Mouse (Mus musculus) kidney, embryonic 14.5 days (tissue): Measurements from ENCODE around the gene Olfr1080. TPM values are rescaled to one million over a fixed set of nuclear protein-coding genes. Genes with fewer than 3 reads are reported as not detected.
"Not testable (repeated sequence)": the region's sequence is repeated elsewhere in the genome, so short reads cannot be mapped to it uniquely, and the experiment has no call there.

Experiments used
- ATAC-seq: fragments of 200-750 bp; cut with Nextera tagmentation; 2 replicates; pipeline ENCODE4 v1.8.0; 2017; ENCODE audit warnings: moderate number of reproducible peaks, mild to moderate bottlenecking, moderate TSS enrichment, moderate library complexity; ENCODE audit not compliant: low FRiP score, low TSS enrichment
- H3K27ac ChIP-seq: fragments of 300-500 bp; sonication (generic); 2 replicates; pipeline ENCODE4 v1.5.1; 2014; ENCODE audit warnings: low read depth, mild to moderate bottlenecking, low read length, moderate library complexity, mixed read lengths
- H3K27me3 ChIP-seq: fragments of 300-500 bp; sonication (generic); 2 replicates; pipeline ENCODE4 v1.6.1; 2014; ENCODE audit warnings: mild to moderate bottlenecking, low read length; ENCODE audit not compliant: control insufficient read depth, insufficient read depth
- H3K36me3 ChIP-seq: fragments of 300-500 bp; sonication (generic); 2 replicates; pipeline ENCODE4 v1.6.1; 2014; ENCODE audit warnings: low read length, mixed read lengths; ENCODE audit not compliant: control insufficient read depth, insufficient read depth
- H3K4me1 ChIP-seq: fragments of 300-500 bp; sonication (generic); 2 replicates; pipeline ENCODE4 v1.6.1; 2014; ENCODE audit warnings: low read length, mixed read lengths; ENCODE audit not compliant: control insufficient read depth, insufficient read depth
- H3K4me2 ChIP-seq: fragments of 300-500 bp; sonication (generic); replicated peaks from 2 replicates; pipeline ENCODE4 v1.6.1; 2014; ENCODE audit warnings: low read depth, mild to moderate bottlenecking, low read length
- H3K4me3 ChIP-seq: fragments of 300-500 bp; sonication (generic); 2 replicates; pipeline ENCODE4 v1.5.1; 2014; ENCODE audit warnings: mild to moderate bottlenecking, low read length
- H3K9ac ChIP-seq: fragments of 300-500 bp; sonication (generic); 2 replicates; pipeline ENCODE4 v1.6.1; 2014; ENCODE audit warnings: low read depth, mild to moderate bottlenecking, low read length, moderate library complexity
- H3K9me3 ChIP-seq: fragments of 300-500 bp; sonication (generic); 2 replicates; pipeline ENCODE4 v1.6.1; 2016; ENCODE audit warnings: low read length; ENCODE audit not compliant: control insufficient read depth
- WGBS: fragments of 180-500 bp; shearing (Covaris S2); extraction: QIAGEN DNeasy Blood & Tissue Kit; methylation state at CpG from one replicate; pipeline ENCODE4 v1.1.7; 2014; 5-methylcytosine and 5-hydroxymethylcytosine counted together
- polyA plus RNA-seq: library from polyadenylated mRNA; unstranded; fragments of >200 nt; fragmentation: Nextera tagmentation; extraction: Ambion mirVana; gene quantifications from 2 replicates; pipeline ENCODE4 v1.2.1, GENCODE M21; 2014

Gene Olfr1080
- not detected in 2 replicates for polyA plus RNA-seq

GRCm38 (mm10) chr2:86558135-86558534, at the start of gene Olfr1080:
Olfr1080 (minus strand) TSS chr2:86558235.
- H3K36me3 ChIP-seq, H3K9me3 ChIP-seq, H3K4me2 ChIP-seq, ATAC-seq, H3K4me3 ChIP-seq, H3K9ac ChIP-seq, H3K4me1 ChIP-seq, H3K27me3 ChIP-seq, H3K27ac ChIP-seq: not testable (repeated sequence)

DNA sequence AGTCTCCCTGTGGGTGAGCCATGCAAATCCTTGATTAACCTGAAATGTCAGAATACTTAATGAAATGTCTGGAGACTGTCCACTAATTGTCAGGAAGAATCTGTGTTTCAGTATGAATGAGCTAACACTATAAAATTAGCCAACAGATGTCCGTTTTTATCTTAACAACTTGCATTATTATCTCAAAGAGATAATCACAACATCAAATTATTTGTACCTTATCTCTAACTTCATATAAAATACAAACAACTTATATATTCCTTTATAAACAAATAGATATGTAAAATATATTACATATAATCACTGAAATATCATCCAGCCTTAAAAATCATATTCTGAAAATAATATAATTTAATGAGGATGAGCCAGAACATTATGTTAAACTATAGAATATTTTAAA, 40.8 kb upstream of the Olfr1080 start, which contains the start of gene Olfr1082:
TSS of gene Olfr1082 (minus strand) at position 101 of the 400 bp plus-strand sequence.
- 45% methylated on average over 1 of the region's 1 CpGs for WGBS
- not testable (repeated sequence) for H3K36me3 ChIP-seq, ATAC-seq

GRCm38 (mm10) chr2:86542380-86542779, 15.7 kb downstream of the Olfr1080 start, which contains the start of gene Olfr1079:
Olfr1079 (minus strand) TSS chr2:86542480.
- H3K9ac ChIP-seq, result no peak within 1 kb of the TSS
- WGBS, result 81% methylated on average over 1 of the region's 1 CpGs
- H3K4me3 ChIP-seq, result no peak within 1 kb of the TSS

More for the DNA sequence above, 40.8 kb upstream of the Olfr1080 start, which contains the start of gene Olfr1082:
- H3K27ac ChIP-seq, H3K27me3 ChIP-seq, H3K4me3 ChIP-seq, H3K9me3 ChIP-seq, H3K9ac ChIP-seq, H3K4me2 ChIP-seq, H3K4me1 ChIP-seq: not testable (repeated sequence)

GRCm38 (mm10) chr2:86530991-86531390, 27.0 kb downstream of the Olfr1080 start:
- ATAC-seq, result no peak
- Histone ChIP-seq H3K9ac (no peak overlapping the region), H3K4me3 (no peak overlapping the region), H3K4me2 (no peak overlapping the region), H3K27me3 (no peaks in the 10 kb centered on the region), H3K27ac (no peak overlapping the region), H3K36me3 (no peaks in the 10 kb centered on the region), H3K9me3 (no peaks in the 10 kb centered on the region), H3K4me1 (no peaks in the 10 kb centered on the region)
- WGBS, result 78% methylated on average over 1 of the region's 1 CpGs

More at GRCm38 (mm10) chr2:86542380-86542779, 15.7 kb downstream of the Olfr1080 start, which contains the start of gene Olfr1079:
- Histone ChIP-seq H3K4me1 (no peaks in the 10 kb centered on the region), H3K4me2 (no peak within 1 kb of the TSS), H3K27ac (no peak within 1 kb of the TSS), H3K27me3 (no peaks in the 10 kb centered on the region), H3K36me3 (no peaks in the 10 kb centered on the region), H3K9me3 (no peaks in the 10 kb centered on the region)
- ATAC-seq, result no peak

GRCm38 (mm10) chr2:86508161-86508560, 49.9 kb downstream of the Olfr1080 start, which contains the start of gene Olfr1076:
Olfr1076 (plus strand) TSS chr2:86508461.
- H3K4me2 ChIP-seq, result no peak within 1 kb of the TSS
- 90% methylated on average over 1 of the region's 1 CpGs for WGBS
- no peaks in the 10 kb centered on the region for H3K4me1 ChIP-seq
- no peaks in the 10 kb centered on the region for H3K27me3 ChIP-seq
- H3K9me3 ChIP-seq, result no peaks in the 10 kb centered on the region
- H3K36me3 ChIP-seq, result no peaks in the 10 kb centered on the region
- no peak for ATAC-seq
- H3K27ac ChIP-seq, result no peak within 1 kb of the TSS
- H3K4me3 ChIP-seq, result no peak within 1 kb of the TSS
- H3K9ac ChIP-seq, result no peak within 1 kb of the TSS

Other genes with a start within 250 kb of the Olfr1080 start
- gene Olfr1053, start 243.0 kb downstream of the Olfr1080 start, polyA plus RNA-seq, result not detected in 2 replicates
- not detected in 2 replicates for gene Olfr1054, start 222.8 kb downstream of the Olfr1080 start, polyA plus RNA-seq
- gene Olfr1055, start 208.0 kb downstream of the Olfr1080 start, polyA plus RNA-seq, result not detected in 2 replicates
- gene Olfr1056, start 195.8 kb downstream of the Olfr1080 start, polyA plus RNA-seq, result not detected in 2 replicates
- gene Olfr1057, start 179.8 kb downstream of the Olfr1080 start, polyA plus RNA-seq, result not detected in 2 replicates
- gene Olfr1058, start 169.7 kb downstream of the Olfr1080 start, polyA plus RNA-seq, result not detected in 2 replicates
- gene Olfr1061, start 144.2 kb downstream of the Olfr1080 start, polyA plus RNA-seq, result not detected in 2 replicates
- gene Olfr1062, start 131.5 kb downstream of the Olfr1080 start, polyA plus RNA-seq, result not detected in 2 replicates
- gene Olfr1065, start 107.6 kb downstream of the Olfr1080 start, polyA plus RNA-seq, result not detected in 2 replicates
- gene Olfr1066, start 102.0 kb downstream of the Olfr1080 start, polyA plus RNA-seq, result not detected in 2 replicates
- gene Olfr228, start 70.8 kb downstream of the Olfr1080 start, polyA plus RNA-seq, result not detected in 2 replicates
- gene Olfr1076, start 49.8 kb downstream of the Olfr1080 start, polyA plus RNA-seq, result not detected in 2 replicates
- gene Olfr1079, start 15.8 kb downstream of the Olfr1080 start, polyA plus RNA-seq, result not detected in 2 replicates
- not detected in 2 replicates for gene Olfr1082, start 40.7 kb upstream of the Olfr1080 start, polyA plus RNA-seq
- not detected in 2 replicates for gene Olfr1084, start 81.5 kb upstream of the Olfr1080 start, polyA plus RNA-seq
- not detected in 2 replicates for gene Olfr1085, start 103.8 kb upstream of the Olfr1080 start, polyA plus RNA-seq
- not detected in 2 replicates for gene Olfr1086, start 121.9 kb upstream of the Olfr1080 start, polyA plus RNA-seq
- gene Olfr1087, start 140.2 kb upstream of the Olfr1080 start, polyA plus RNA-seq, result not detected in 2 replicates
- not detected in 2 replicates for gene Olfr1089, start 175.5 kb upstream of the Olfr1080 start, polyA plus RNA-seq
- gene Olfr1090, start 200.8 kb upstream of the Olfr1080 start, polyA plus RNA-seq, result not detected in 2 replicates
- gene Olfr1093, start 224.2 kb upstream of the Olfr1080 start, polyA plus RNA-seq, result not detected in 2 replicates